Mouse (Mus musculus) stomach, embryonic 14.5 days (tissue): ENCODE data around the gene 1700008O03Rik. TPM values are rescaled to one million over a fixed set of nuclear protein-coding genes. Genes with fewer than 3 reads are reported as not detected.

Experiments
- ATAC-seq: fragments of 200-750 bp; cut with Nextera tagmentation; 2 replicates; pipeline ENCODE4 v1.8.0; 2017; ENCODE audit warnings: low read depth, moderate TSS enrichment; ENCODE audit not compliant: insufficient number of reproducible peaks, insufficient read depth, low FRiP score
- H3K27ac ChIP-seq: fragments of 300-500 bp; sonication (generic); 2 replicates; pipeline ENCODE4 v1.5.1; 2014; ENCODE audit warnings: mild to moderate bottlenecking, low read length, moderate library complexity, mixed read lengths
- H3K27me3 ChIP-seq: fragments of 300-500 bp; sonication (generic); 2 replicates; pipeline ENCODE4 v1.6.1; 2014; ENCODE audit warnings: low read length, control low read depth, mixed read lengths; ENCODE audit not compliant: control insufficient read depth, insufficient read depth
- H3K36me3 ChIP-seq: fragments of 300-500 bp; sonication (generic); 2 replicates; pipeline ENCODE4 v1.6.1; 2014; ENCODE audit warnings: mild to moderate bottlenecking, control low read depth, low read length, moderate library complexity, mixed read lengths; ENCODE audit not compliant: control insufficient read depth, insufficient read depth
- H3K4me1 ChIP-seq: fragments of 300-500 bp; sonication (generic); 2 replicates; pipeline ENCODE4 v1.6.1; 2014; ENCODE audit warnings: low read length, control low read depth, mixed read lengths; ENCODE audit not compliant: control insufficient read depth, insufficient read depth
- H3K4me2 ChIP-seq: fragments of 300-500 bp; sonication (generic); replicated peaks from 2 replicates; pipeline ENCODE4 v1.6.1; 2014; ENCODE audit warnings: low read depth, low read length, control low read depth
- H3K4me3 ChIP-seq: fragments of 300-500 bp; sonication (generic); 2 replicates; pipeline ENCODE4 v1.5.1; 2014; ENCODE audit warnings: low read depth, low read length, control low read depth
- H3K9ac ChIP-seq: fragments of 300-500 bp; sonication (generic); replicated peaks from 2 replicates; pipeline ENCODE4 v1.6.1; 2014; ENCODE audit warnings: low read depth, mild to moderate bottlenecking, control low read depth, low read length, moderate library complexity, mixed read lengths
- H3K9me3 ChIP-seq: fragments of 300-500 bp; sonication (generic); 2 replicates; pipeline ENCODE4 v1.6.1; 2016; ENCODE audit warnings: low read depth, low read length, control low read depth; ENCODE audit not compliant: control insufficient read depth
- WGBS: fragments of 180-500 bp; shearing (Covaris S2); extraction: QIAGEN DNeasy Blood & Tissue Kit; methylation state at CpG from one replicate; pipeline ENCODE4 v1.1.7; 2014; 5-methylcytosine and 5-hydroxymethylcytosine counted together
- polyA plus RNA-seq: library from polyadenylated mRNA; unstranded; fragments of >200 nt; fragmentation: Nextera tagmentation; extraction: Ambion mirVana; gene quantifications from 2 replicates; pipeline ENCODE4 v1.2.1, GENCODE M21; 2014

Gene 1700008O03Rik
- polyA plus RNA-seq, 1 experiment from 2014 or later: 1.2 TPM

DNA sequence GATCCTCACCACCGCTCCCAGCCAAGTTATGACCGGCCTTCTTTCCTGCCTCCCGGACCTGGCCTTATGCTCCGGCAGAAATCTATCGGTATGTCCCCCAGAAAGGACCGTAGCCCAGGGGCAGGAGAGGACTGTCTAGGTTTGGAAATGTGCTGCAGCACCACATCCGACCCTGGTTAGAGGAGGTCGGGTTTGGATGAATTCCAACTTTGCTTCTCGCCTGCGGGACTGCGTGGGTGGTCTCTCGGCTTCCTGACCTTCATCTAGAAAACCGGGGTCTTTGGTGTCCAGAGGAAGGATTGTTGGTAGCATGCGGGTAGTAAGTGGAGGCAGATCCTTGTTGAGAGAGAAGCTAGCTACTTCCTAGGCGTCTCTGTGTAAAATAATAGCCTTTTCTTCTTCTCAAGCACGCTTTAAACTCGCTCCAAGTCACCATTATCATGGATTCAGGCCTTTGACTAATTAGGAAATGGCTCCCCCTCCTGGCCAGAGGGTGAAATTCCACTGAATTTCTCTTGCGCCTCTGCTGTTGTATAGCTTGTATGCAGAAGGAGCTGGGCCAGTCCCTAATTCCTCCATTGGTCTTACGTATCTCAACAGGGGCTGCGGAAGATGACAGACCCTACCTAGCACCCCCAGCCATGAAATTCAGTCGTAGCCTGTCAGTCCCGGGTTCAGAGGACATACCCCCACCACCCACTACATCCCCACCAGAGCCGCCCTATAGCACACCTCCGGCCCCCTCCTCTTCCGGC is 34.5 kb downstream of the 1700008O03Rik start:
- peaks cover 20% of the 10 kb centered on the region; the same call in 1 of the 2 replicates for H3K4me1 ChIP-seq
- peak overlapping the region; percentile 44 for H3K4me2 ChIP-seq
- 5% methylated on average over 25 of the region's 25 CpGs for WGBS
- H3K27ac ChIP-seq: no peak overlapping the region
- no peaks in the 10 kb centered on the region for H3K36me3 ChIP-seq
- H3K4me3 ChIP-seq: 0 out of 2 replicates have a peak overlapping the region, but pooled peaks have one; percentile 14
- ATAC-seq: peak; percentile 42; the same call in 1 of the 2 replicates
- H3K9ac ChIP-seq: peak overlapping the region; percentile 4; the same call in 1 of the 2 replicates
- peaks cover 46% of the 10 kb centered on the region for H3K27me3 ChIP-seq
- H3K9me3 ChIP-seq: no peaks in the 10 kb centered on the region

GRCm38 (mm10) chr7:44349043-44349442 is 36.6 kb downstream of the 1700008O03Rik start:
- WGBS: 22% methylated on average over 3 of the region's 3 CpGs
- no peak overlapping the region for H3K9ac ChIP-seq
- H3K36me3 ChIP-seq: no peaks in the 10 kb centered on the region
- H3K27ac ChIP-seq: no peak overlapping the region
- H3K4me1 ChIP-seq: peaks cover 20% of the 10 kb centered on the region; the same call in 1 of the 2 replicates
- H3K4me2 ChIP-seq: no peak overlapping the region
- H3K4me3 ChIP-seq: no peak overlapping the region
- peaks cover 26% of the 10 kb centered on the region for H3K27me3 ChIP-seq
- ATAC-seq: no peak
- no peaks in the 10 kb centered on the region for H3K9me3 ChIP-seq

DNA sequence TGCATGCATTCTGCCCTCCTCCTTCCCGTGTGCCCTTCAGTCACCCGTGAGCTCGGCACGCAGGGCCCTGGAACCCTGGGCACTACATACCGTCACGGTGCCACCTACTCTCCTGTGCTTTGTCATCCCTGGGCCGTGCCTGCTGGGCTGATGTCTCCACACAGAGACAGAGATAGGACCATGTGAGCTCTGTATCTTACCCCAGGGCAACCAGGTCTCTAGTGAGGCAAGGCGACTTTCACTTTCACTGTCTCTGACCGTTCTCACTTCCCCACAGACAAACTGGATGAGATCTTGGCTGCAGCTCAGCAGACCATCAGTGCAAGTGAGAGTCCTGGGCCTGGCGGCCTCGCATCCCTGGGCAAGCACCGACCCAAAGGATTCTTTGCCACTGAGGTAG is 41.0 kb downstream of the 1700008O03Rik start:
- no peaks in the 10 kb centered on the region for H3K9me3 ChIP-seq
- no peaks in the 10 kb centered on the region for H3K4me1 ChIP-seq
- 68% methylated on average over 12 of the region's 12 CpGs for WGBS
- H3K4me2 ChIP-seq: no peak overlapping the region
- H3K9ac ChIP-seq: no peak overlapping the region
- no peaks in the 10 kb centered on the region for H3K36me3 ChIP-seq
- no peak overlapping the region for H3K27ac ChIP-seq
- no peak overlapping the region for H3K4me3 ChIP-seq
- H3K27me3 ChIP-seq: no peaks in the 10 kb centered on the region
- no peak for ATAC-seq

DNA sequence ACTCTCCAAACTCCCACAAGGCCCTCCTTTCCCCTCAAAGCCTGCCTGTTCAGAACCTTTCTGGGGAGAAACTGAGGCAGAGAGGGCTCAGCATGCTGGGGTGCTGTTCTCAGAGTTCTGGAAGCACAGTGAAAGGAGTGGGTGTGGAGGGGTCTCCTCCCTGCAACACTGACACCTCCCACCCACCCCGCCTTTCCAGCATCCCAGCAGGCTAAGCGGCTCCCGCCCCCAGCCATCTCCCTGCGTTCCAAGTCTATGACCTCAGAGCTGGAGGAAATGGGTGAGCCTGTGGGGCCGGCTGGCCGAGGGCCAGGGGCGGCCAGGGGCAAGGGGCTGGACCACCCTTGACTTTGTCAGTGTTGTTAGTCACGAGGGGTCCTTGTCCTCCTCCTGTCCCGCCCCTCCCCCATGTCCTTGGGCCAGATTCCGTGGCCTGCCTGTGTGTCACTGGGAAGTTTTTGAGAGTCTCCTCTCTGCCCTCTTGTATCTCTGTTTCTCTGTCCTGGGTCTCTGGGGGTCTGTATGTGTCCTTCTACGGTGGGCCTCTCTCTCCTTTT is 42.1 kb downstream of the 1700008O03Rik start:
- peak; percentile 38; the same call in 1 of the 2 replicates for ATAC-seq
- no peaks in the 10 kb centered on the region for H3K36me3 ChIP-seq
- no peaks in the 10 kb centered on the region for H3K4me1 ChIP-seq
- no peaks in the 10 kb centered on the region for H3K9me3 ChIP-seq
- no peak overlapping the region for H3K27ac ChIP-seq
- H3K9ac ChIP-seq: no peak overlapping the region
- 18% methylated on average over 11 of the region's 11 CpGs for WGBS
- H3K4me2 ChIP-seq: no peak overlapping the region
- H3K4me3 ChIP-seq: no peak overlapping the region
- H3K27me3 ChIP-seq: 0 out of 2 replicates have a peak, but pooled peaks cover 2% of the 10 kb centered on the region

GRCm38 (mm10) chr7:44341714-44342113 is 43.9 kb downstream of the 1700008O03Rik start:
- Histone ChIP-seq H3K4me2 (no peak overlapping the region), H3K27ac (no peak overlapping the region), H3K4me1 (no peaks in the 10 kb centered on the region), H3K27me3 (peaks cover 20% of the 10 kb centered on the region), H3K4me3 (no peak overlapping the region), H3K36me3 (no peaks in the 10 kb centered on the region), H3K9me3 (no peaks in the 10 kb centered on the region), H3K9ac (no peak overlapping the region)
- ATAC-seq: no peak
- 67% methylated on average over 5 of the region's 5 CpGs for WGBS

DNA sequence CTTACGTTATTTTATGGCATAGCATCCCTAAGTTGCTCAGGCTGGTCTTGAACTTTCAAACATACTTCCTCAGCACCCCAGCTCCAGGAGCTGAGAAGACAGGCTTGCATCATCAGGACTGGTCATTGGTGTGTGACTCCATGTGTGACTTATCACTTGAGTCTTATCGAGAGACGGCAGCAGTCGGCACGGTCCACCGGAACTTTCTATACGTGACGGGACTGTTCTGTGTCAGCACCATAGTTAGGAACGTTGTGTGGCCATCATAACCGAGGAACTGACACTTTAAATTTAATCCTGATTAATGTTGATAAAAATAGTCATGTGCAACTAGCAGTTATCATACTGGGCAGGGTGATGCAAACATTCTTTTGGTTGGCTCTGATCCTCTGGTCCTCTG is 44.5 kb downstream of the 1700008O03Rik start:
- 79% methylated on average over 10 of the region's 10 CpGs for WGBS
- Histone ChIP-seq H3K4me2 (no peak overlapping the region), H3K9ac (no peak overlapping the region), H3K9me3 (no peaks in the 10 kb centered on the region), H3K27ac (no peak overlapping the region), H3K4me1 (0 out of 2 replicates have a peak, but pooled peaks cover 4% of the 10 kb centered on the region), H3K4me3 (no peak overlapping the region), H3K27me3 (peaks cover 26% of the 10 kb centered on the region), H3K36me3 (no peaks in the 10 kb centered on the region)
- no peak for ATAC-seq

DNA sequence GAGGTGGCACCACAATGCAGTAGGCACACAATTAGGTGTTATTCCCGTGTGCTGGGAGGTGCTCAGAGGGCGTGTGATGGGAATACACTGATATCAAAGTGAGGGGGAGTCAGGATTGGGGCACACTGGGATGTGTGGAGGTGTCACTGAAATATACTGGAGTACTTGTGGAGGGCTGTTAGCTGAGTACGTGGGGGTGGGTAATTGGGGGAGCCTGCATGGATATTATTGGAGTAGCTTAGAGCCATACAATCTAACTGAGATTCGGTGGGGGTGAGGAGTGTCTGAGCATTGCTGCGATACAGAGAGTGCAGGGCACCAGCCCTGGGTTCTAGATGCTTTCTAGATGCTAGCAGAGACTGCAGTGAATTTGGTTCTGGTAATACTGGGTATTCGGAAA is 45.4 kb downstream of the 1700008O03Rik start:
- H3K4me1 ChIP-seq: 0 out of 2 replicates have a peak, but pooled peaks cover 11% of the 10 kb centered on the region
- 66% methylated on average over 6 of the region's 6 CpGs for WGBS
- H3K27me3 ChIP-seq: peaks cover 33% of the 10 kb centered on the region
- H3K9ac ChIP-seq: no peak overlapping the region
- no peak overlapping the region for H3K4me3 ChIP-seq
- H3K9me3 ChIP-seq: no peaks in the 10 kb centered on the region
- no peak overlapping the region for H3K27ac ChIP-seq
- no peak overlapping the region for H3K4me2 ChIP-seq
- ATAC-seq: no peak
- H3K36me3 ChIP-seq: no peaks in the 10 kb centered on the region

DNA sequence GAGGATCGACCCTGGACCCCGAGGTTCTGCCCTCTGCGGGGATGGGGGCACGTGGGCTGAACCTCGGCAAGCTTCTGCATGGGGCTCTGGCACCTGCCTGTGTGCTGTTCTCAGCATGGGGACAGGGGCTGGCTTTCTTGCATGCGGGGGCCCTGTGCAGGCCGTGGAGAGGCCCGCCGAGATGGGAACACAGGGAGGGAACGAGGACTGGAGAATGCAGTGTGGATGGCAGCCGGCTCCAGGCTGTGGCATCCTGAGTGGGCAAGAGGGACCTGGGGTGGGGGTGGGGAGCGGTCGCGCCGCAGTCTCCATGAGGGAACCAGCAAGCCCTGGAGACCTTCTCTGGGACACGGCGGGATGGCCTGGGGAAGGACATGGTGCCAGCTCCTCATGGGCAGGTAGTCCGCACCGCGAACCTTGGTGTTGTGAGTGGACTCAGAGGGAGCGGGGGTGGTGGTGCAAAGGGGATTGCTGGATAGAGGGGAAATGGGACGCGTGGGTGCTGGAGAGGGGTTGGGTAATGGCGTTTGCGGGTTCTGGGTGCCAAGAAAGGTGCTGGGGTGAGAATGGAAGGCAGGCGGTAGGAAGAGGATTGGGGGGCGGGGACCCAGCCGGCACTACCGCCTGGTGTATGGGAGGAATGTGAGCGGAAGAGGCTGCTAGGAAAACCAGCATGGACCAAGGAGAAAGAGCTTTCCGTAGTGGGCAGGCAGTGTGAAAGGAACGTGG is 48.3 kb downstream of the 1700008O03Rik start:
- H3K27ac ChIP-seq: no peak overlapping the region
- H3K4me2 ChIP-seq: peak overlapping the region; percentile 76; the same call in 1 of the 2 replicates
- no peaks in the 10 kb centered on the region for H3K36me3 ChIP-seq
- 0 out of 2 replicates have a peak overlapping the region, but pooled peaks have one; percentile 33 for H3K4me3 ChIP-seq
- H3K27me3 ChIP-seq: peaks cover 41% of the 10 kb centered on the region
- H3K9me3 ChIP-seq: no peaks in the 10 kb centered on the region
- 5% methylated on average over 32 of the region's 32 CpGs for WGBS
- ATAC-seq: no peak
- 0 out of 2 replicates have a peak, but pooled peaks cover 11% of the 10 kb centered on the region for H3K4me1 ChIP-seq
- no peak overlapping the region for H3K9ac ChIP-seq
